Mouse (Mus musculus): ENCODE measurements around the gene Rhoq. TPM values are rescaled to one million over a fixed set of nuclear protein-coding genes. Genes with fewer than 3 reads are reported as not detected.

Rhoq gene
- polyA plus RNA-seq, 1 experiment from 2014 or later = 5.6 TPM

GRCm38 (mm10) chr17:87024491-87025242 is 61.8 kb downstream of the Rhoq start:
- H3K4me2 ChIP-seq = peak overlapping the region; percentile 97
- H3K4me1 ChIP-seq = peaks cover 18% of the 10 kb centered on the region
- H3K9me3 ChIP-seq = no peaks in the 10 kb centered on the region
- no peaks in the 10 kb centered on the region for H3K27me3 ChIP-seq (replicated peaks)
- peak overlapping the region; percentile 99 for H3K4me3 ChIP-seq
- under 1% methylated on average over 55 of the region's 55 CpGs for WGBS
- ATAC-seq (replicated peaks) = peak; percentile 86
- H3K27ac ChIP-seq = no peak overlapping the region
- H3K9ac ChIP-seq = peak overlapping the region; percentile 83
- H3K36me3 ChIP-seq (replicated peaks) = no peaks in the 10 kb centered on the region; the same call in 1 of the 2 replicates

- Histone ChIP-seq H3K27me3 (replicated peaks) (no peaks in the 10 kb centered on the region), H3K27ac (peak within 1 kb of the TSS; percentile 62), H3K9me3 (no peaks in the 10 kb centered on the region), H3K9ac (peak within 1 kb of the TSS; percentile 83), H3K4me3 (peak within 1 kb of the TSS; percentile 99), H3K4me2 (peak within 1 kb of the TSS; percentile 97), H3K4me1 (peaks cover 18% of the 10 kb centered on the region), H3K36me3 (replicated peaks) (no peaks in the 10 kb centered on the region; the same call in 1 of the 2 replicates)
- peak; percentile 99 for ATAC-seq (replicated peaks)
- WGBS = under 1% methylated on average over 43 of the region's 43 CpGs
Observed at GRCm38 (mm10) chr17:87025269-87025949, 62.5 kb downstream of the Rhoq start, which contains the start of the genes Pigf and Cript. Pigf (minus strand) TSS chr17:87025406. Cript (plus strand) TSS chr17:87025550.

- 62% methylated on average over 10 of the region's 10 CpGs for whole genome bisulfite sequencing
- ATAC-seq (replicated peaks) = no peak
- Histone ChIP-seq H3K27me3 (replicated peaks) (no peaks in the 10 kb centered on the region), H3K9ac (no peak overlapping the region), H3K4me3 (no peak overlapping the region), H3K4me2 (no peak overlapping the region), H3K4me1 (no peaks in the 10 kb centered on the region), H3K27ac (no peak overlapping the region), H3K36me3 (replicated peaks) (peaks cover 8% of the 10 kb centered on the region), H3K9me3 (no peaks in the 10 kb centered on the region)
Observed at GRCm38 (mm10) chr17:87036141-87037073, 73.5 kb downstream of the Rhoq start.

- Histone ChIP-seq H3K4me2 (no peak overlapping the region), H3K27me3 (replicated peaks) (no peaks in the 10 kb centered on the region), H3K4me3 (no peak overlapping the region), H3K27ac (no peak overlapping the region), H3K36me3 (replicated peaks) (peaks cover 4% of the 10 kb centered on the region), H3K9ac (no peak overlapping the region), H3K9me3 (no peaks in the 10 kb centered on the region), H3K4me1 (no peaks in the 10 kb centered on the region)
- no peak for ATAC-seq (replicated peaks)
- 89% methylated on average over 5 of the region's 5 CpGs for WGBS
Observed at GRCm38 (mm10) chr17:87038496-87038895, 75.6 kb downstream of the Rhoq start.

- Histone ChIP-seq H3K4me1 (peaks cover 2% of the 10 kb centered on the region; the same call in 1 of the 2 replicates), H3K27me3 (replicated peaks) (no peaks in the 10 kb centered on the region), H3K9ac (no peak overlapping the region), H3K27ac (no peak overlapping the region), H3K36me3 (replicated peaks) (no peaks in the 10 kb centered on the region), H3K4me2 (no peak overlapping the region), H3K4me3 (no peak overlapping the region), H3K9me3 (no peaks in the 10 kb centered on the region)
- peak; percentile 31; the same call in 1 of the 2 replicates for ATAC-seq (replicated peaks)
- 68% methylated on average over 19 of the region's 19 CpGs for WGBS
Observed at GRCm38 (mm10) chr17:87041739-87042138, 78.9 kb downstream of the Rhoq start.

- Histone ChIP-seq H3K4me1 (peaks cover 2% of the 10 kb centered on the region; the same call in 1 of the 2 replicates), H3K9me3 (no peaks in the 10 kb centered on the region), H3K36me3 (replicated peaks) (no peaks in the 10 kb centered on the region), H3K4me3 (no peak overlapping the region), H3K4me2 (no peak overlapping the region), H3K9ac (no peak overlapping the region), H3K27ac (no peak overlapping the region), H3K27me3 (replicated peaks) (no peaks in the 10 kb centered on the region)
- peak; percentile 79 for ATAC-seq (replicated peaks)
- 1% methylated on average over 15 of the region's 15 CpGs for whole genome bisulfite sequencing
Observed at GRCm38 (mm10) chr17:87044364-87044763, 81.5 kb downstream of the Rhoq start.

GRCm38 (mm10) chr17:87044796-87045195 is 81.9 kb downstream of the Rhoq start:
- Histone ChIP-seq H3K36me3 (replicated peaks) (no peaks in the 10 kb centered on the region), H3K27me3 (replicated peaks) (no peaks in the 10 kb centered on the region), H3K9ac (no peak overlapping the region), H3K4me3 (no peak overlapping the region), H3K4me1 (peaks cover 2% of the 10 kb centered on the region; the same call in 1 of the 2 replicates), H3K9me3 (no peaks in the 10 kb centered on the region), H3K4me2 (no peak overlapping the region), H3K27ac (no peak overlapping the region)
- WGBS = 84% methylated on average over 8 of the region's 8 CpGs
- ATAC-seq (replicated peaks) = no peak

Other genes starting within 250 kb of the Rhoq start
- 5.1 and 5.2 TPM in 2 replicates for gene Epas1, start 209.4 kb upstream of the Rhoq start, polyA plus RNA-seq (2015; fragmentation: Nextera tagmentation; extraction: Ambion mirVana)
- gene Tmem247, start 45.7 kb upstream of the Rhoq start, polyA plus RNA-seq (2015; fragmentation: Nextera tagmentation; extraction: Ambion mirVana) = not detected in 2 replicates
- gene Atp6v1e2, start 15.2 kb upstream of the Rhoq start, polyA plus RNA-seq (2015; fragmentation: Nextera tagmentation; extraction: Ambion mirVana) = not detected in 2 replicates
- 28.1 and 29.0 TPM in 2 replicates for gene Pigf, start 62.3 kb downstream of the Rhoq start, polyA plus RNA-seq (2015; fragmentation: Nextera tagmentation; extraction: Ambion mirVana)
- 194 and 211 TPM in 2 replicates for gene Cript, start 62.5 kb downstream of the Rhoq start, polyA plus RNA-seq (2015; fragmentation: Nextera tagmentation; extraction: Ambion mirVana)
- gene Socs5, start 144.6 kb downstream of the Rhoq start, polyA plus RNA-seq (2015; fragmentation: Nextera tagmentation; extraction: Ambion mirVana) = 14.8 and 16.2 TPM in 2 replicates